Mouse (Mus musculus) bone marrow, adult 2 months (tissue): ENCODE measurements around the gene Rgs11. TPM values are rescaled to one million over a fixed set of nuclear protein-coding genes. Genes with fewer than 3 reads are reported as not detected.
A peak's percentile ranks its signal among the peaks of the same experiment; 100 is the strongest.

ENCODE experiments used
- H3K27ac ChIP-seq: fragments of 200-500 bp; 2 replicates; pipeline ENCODE4 v1.5.1; 2012; ENCODE audit warnings: low read depth, mild to moderate bottlenecking, control low read depth, inconsistent platforms, low read length; ENCODE audit not compliant: control insufficient read depth, poor library complexity, insufficient read depth
- H3K4me1 ChIP-seq: fragments of 200-500 bp; 2 replicates; pipeline ENCODE4 v1.6.1; 2011; ENCODE audit warnings: low read length; ENCODE audit not compliant: control insufficient read depth, insufficient read depth
- H3K4me3 ChIP-seq: fragments of 200-500 bp; replicated peaks from 2 replicates; pipeline ENCODE3; 2011; ENCODE audit warnings: mild to moderate bottlenecking, low read depth, low read length, control low read depth; ENCODE audit not compliant: control insufficient read depth
- CTCF ChIP-seq: fragments of 200-500 bp; IDR thresholded peaks from 2 replicates; pipeline ENCODE4 v1.5.1; 2011; ENCODE audit warnings: low read length, control low read depth; ENCODE audit not compliant: control insufficient read depth, insufficient read depth
- POLR2A ChIP-seq: fragments of 200-500 bp; IDR thresholded peaks from 2 replicates; pipeline ENCODE4 v1.6.1; 2011; ENCODE audit warnings: low read depth, mild to moderate bottlenecking, control low read depth, low read length, borderline replicate concordance; ENCODE audit not compliant: control insufficient read depth
- WGBS: fragments of 180-500 bp; shearing (Covaris S2); methylation state at CpG from one replicate; pipeline ENCODE4 v1.1.7; 2018; 5-methylcytosine and 5-hydroxymethylcytosine counted together
- polyA plus RNA-seq: library from polyadenylated mRNA; stranded (reverse); fragments of >200 nt; gene quantifications from 2 replicates; pipeline ENCODE4 v1.2.4, GENCODE M21; 2011; ENCODE audit warnings: low replicate concordance; ENCODE audit not compliant: missing spikeins, insufficient read depth, insufficient read length

Rgs11 gene
- polyA plus RNA-seq, 1 experiment = 1.2 TPM

- WGBS = 17% methylated on average over 13 of the region's 13 CpGs
- no peak overlapping the region for H3K4me3 ChIP-seq
- H3K27ac ChIP-seq = peak overlapping the region; percentile 5; the same call in 1 of the 2 replicates
- TF ChIP-seq POLR2A (no peak), CTCF (no peak)
- peaks cover 6% of the 10 kb centered on the region for H3K4me1 ChIP-seq
Measured at GRCm38 (mm10) chr17:26235077-26235815, 32.5 kb downstream of the Rgs11 start.

GRCm38 (mm10) chr17:26237667-26238066 is 34.9 kb downstream of the Rgs11 start:
- H3K4me1 ChIP-seq = peaks cover 4% of the 10 kb centered on the region
- H3K4me3 ChIP-seq = no peak overlapping the region
- 20% methylated on average over 10 of the region's 10 CpGs for whole genome bisulfite sequencing
- TF ChIP-seq CTCF (no peak), POLR2A (no peak)
- no peak overlapping the region for H3K27ac ChIP-seq

GRCm38 (mm10) chr17:26239551-26239950 is 36.8 kb downstream of the Rgs11 start:
- 60% methylated on average over 2 of the region's 2 CpGs for WGBS
- no peak overlapping the region for H3K27ac ChIP-seq
- H3K4me1 ChIP-seq = peaks cover 4% of the 10 kb centered on the region
- no peak overlapping the region for H3K4me3 ChIP-seq
- TF ChIP-seq POLR2A = no peak

- H3K27ac ChIP-seq = no peak overlapping the region
- 64% methylated on average over 6 of the region's 6 CpGs for WGBS
- no peak overlapping the region for H3K4me3 ChIP-seq
- TF ChIP-seq CTCF (no peak), POLR2A (no peak)
- H3K4me1 ChIP-seq = peaks cover 3% of the 10 kb centered on the region
Measured at GRCm38 (mm10) chr17:26240120-26240790, 37.5 kb downstream of the Rgs11 start.

GRCm38 (mm10) chr17:26240990-26241389 is 38.2 kb downstream of the Rgs11 start:
- WGBS = 85% methylated on average over 6 of the region's 6 CpGs
- no peak for TF ChIP-seq POLR2A
- no peak for TF ChIP-seq CTCF
- H3K27ac ChIP-seq = no peak overlapping the region
- H3K4me3 ChIP-seq = no peak overlapping the region
- peaks cover 3% of the 10 kb centered on the region for H3K4me1 ChIP-seq

- Histone ChIP-seq H3K27ac (peak overlapping the region; percentile 72), H3K4me3 (peak overlapping the region; percentile 77), H3K4me1 (no peaks in the 10 kb centered on the region)
- TF ChIP-seq CTCF (peak; percentile 47; the same call in 1 of the 2 replicates), POLR2A (0 out of 2 replicates have a peak, but pooled peaks have one; percentile 24)
- WGBS = 1% methylated on average over 32 of the region's 32 CpGs
Measured at GRCm38 (mm10) chr17:26243471-26244100, 40.8 kb downstream of the Rgs11 start.

GRCm38 (mm10) chr17:26244101-26244841 is 41.5 kb downstream of the Rgs11 start, which contains the start of gene Fam234a:
Gene Fam234a, minus strand, starts transcription at chr17:26244242.
- Histone ChIP-seq H3K4me3 (peak within 1 kb of the TSS; percentile 77), H3K27ac (peak within 1 kb of the TSS; percentile 72), H3K4me1 (no peaks in the 10 kb centered on the region)
- whole genome bisulfite sequencing = 2% methylated on average over 33 of the region's 33 CpGs
- TF ChIP-seq CTCF (no peak), POLR2A (no peak; the same call in 1 of the 2 replicates)
